Mouse (Mus musculus) bone marrow macrophage, adult 2 months (primary cell): ENCODE measurements around the gene Anxa9.

Source experiments
- CTCF ChIP-seq: IDR thresholded peaks from 2 replicates; pipeline ENCODE4 v1.5.1; 2012; ENCODE audit warnings: low read depth, mild to moderate bottlenecking, low read length, moderate library complexity
- POLR2A ChIP-seq: IDR thresholded peaks from 2 replicates; pipeline ENCODE4 v1.6.1; 2012; ENCODE audit warnings: mild to moderate bottlenecking, low read depth, low read length, borderline replicate concordance

GRCm38 (mm10) chr3:95283589-95283941 lies 23.4 kb downstream of the Anxa9 start:
- TF ChIP-seq CTCF (no peak), POLR2A (no peak)
